Mouse (Mus musculus) intestine, embryonic 16.5 days (tissue): ENCODE data around the gene Trpm4. TPM values are rescaled to one million over a fixed set of nuclear protein-coding genes. Genes with fewer than 3 reads are reported as not detected.

Experiments used
- ATAC-seq: fragments of 200-750 bp; cut with Nextera tagmentation; 2 replicates; pipeline ENCODE4 v1.8.0; 2017; ENCODE audit warnings: moderate TSS enrichment, moderate library complexity
- H3K27ac ChIP-seq: fragments of 300-500 bp; sonication (generic); 2 replicates; pipeline ENCODE4 v1.5.1; 2014; ENCODE audit warnings: mild to moderate bottlenecking, low read length
- H3K27me3 ChIP-seq: fragments of 300-500 bp; sonication (generic); replicated peaks from 2 replicates; pipeline ENCODE4 v1.6.1; 2014; ENCODE audit warnings: low read length, control low read depth, mixed read lengths; ENCODE audit not compliant: control insufficient read depth, insufficient read depth
- H3K36me3 ChIP-seq: fragments of 300-500 bp; sonication (generic); 2 replicates; pipeline ENCODE4 v1.6.1; 2014; ENCODE audit warnings: low read length, control low read depth; ENCODE audit not compliant: control insufficient read depth, insufficient read depth
- H3K4me1 ChIP-seq: fragments of 300-500 bp; sonication (generic); 2 replicates; pipeline ENCODE4 v1.6.1; 2014; ENCODE audit warnings: low read length, control low read depth, mixed read lengths; ENCODE audit not compliant: control insufficient read depth, insufficient read depth
- H3K4me2 ChIP-seq: fragments of 300-500 bp; sonication (generic); 2 replicates; pipeline ENCODE4 v1.6.1; 2014; ENCODE audit warnings: low read depth, low read length, control low read depth
- H3K4me3 ChIP-seq: fragments of 300-500 bp; sonication (generic); 2 replicates; pipeline ENCODE4 v1.5.1; 2014; ENCODE audit warnings: mild to moderate bottlenecking, low read length
- H3K9ac ChIP-seq: fragments of 300-500 bp; sonication (generic); 2 replicates; pipeline ENCODE4 v1.6.1; 2014; ENCODE audit warnings: low read depth, low read length
- H3K9me3 ChIP-seq: fragments of 300-500 bp; sonication (generic); 2 replicates; pipeline ENCODE4 v1.6.1; 2016; ENCODE audit warnings: low read length, control low read depth; ENCODE audit not compliant: control insufficient read depth
- WGBS: fragments of 180-500 bp; shearing (Covaris S2); extraction: QIAGEN DNeasy Blood & Tissue Kit; methylation state at CpG from one replicate; pipeline ENCODE4 v1.1.7; 2014; 5-methylcytosine and 5-hydroxymethylcytosine counted together
- polyA plus RNA-seq: library from polyadenylated mRNA; unstranded; fragments of >200 nt; fragmentation: Nextera tagmentation; extraction: Ambion mirVana; gene quantifications from 2 replicates; pipeline ENCODE4 v1.2.1, GENCODE M21; 2015

The Trpm4 gene
- polyA plus RNA-seq, 1 experiment from 2014 or later, result 33.4 TPM

DNA sequence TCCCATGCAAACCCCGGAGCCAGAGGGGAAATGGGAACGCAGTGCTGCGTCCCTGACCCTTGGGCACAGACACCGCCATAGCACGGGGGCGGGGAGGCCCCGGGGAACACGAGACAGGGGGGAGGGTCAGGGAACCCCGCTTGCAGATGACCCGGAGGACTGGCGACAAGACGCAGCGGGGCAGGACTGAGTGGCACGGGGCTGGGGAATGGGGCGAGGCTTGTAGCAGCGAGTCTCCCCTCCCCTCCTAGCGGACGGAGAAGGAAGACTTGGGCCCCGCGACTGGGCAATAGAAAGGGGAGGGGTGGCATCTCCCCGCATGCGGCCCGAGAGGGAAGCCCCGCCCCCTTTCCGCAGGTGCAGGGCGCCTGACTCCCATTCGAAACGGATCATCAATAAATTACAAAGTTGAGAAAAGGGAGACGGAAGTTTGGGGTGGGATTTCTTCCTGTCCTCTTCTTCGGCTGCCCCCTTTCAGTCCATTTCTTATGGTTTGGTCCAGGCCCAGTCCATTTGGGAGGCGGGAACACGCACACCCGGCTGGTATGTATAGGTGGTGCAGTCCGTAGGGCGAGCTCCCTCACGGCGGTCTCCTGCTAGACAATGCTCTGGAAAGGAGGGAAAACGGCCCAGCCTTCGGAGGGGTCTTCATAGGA is 6.0 kb upstream of the Trpm4 start:
- no peaks in the 10 kb centered on the region for H3K36me3 ChIP-seq
- H3K4me2 ChIP-seq, result peak overlapping the region; percentile 95
- peak overlapping the region; percentile 64 for H3K4me3 ChIP-seq
- H3K27ac ChIP-seq, result peak overlapping the region; percentile 82
- ATAC-seq, result peak; percentile 83
- H3K9me3 ChIP-seq, result no peaks in the 10 kb centered on the region
- peaks cover 46% of the 10 kb centered on the region for H3K4me1 ChIP-seq
- no peaks in the 10 kb centered on the region for H3K27me3 ChIP-seq
- H3K9ac ChIP-seq, result peak overlapping the region; percentile 75
- under 1% methylated on average over 36 of the region's 39 CpGs for WGBS

- 3% methylated on average over 14 of the region's 14 CpGs for WGBS
- H3K27me3 ChIP-seq, result no peaks in the 10 kb centered on the region
- ATAC-seq, result peak; percentile 25
- H3K4me3 ChIP-seq, result peak overlapping the region; percentile 64
- peak overlapping the region; percentile 75 for H3K9ac ChIP-seq
- H3K27ac ChIP-seq, result peak overlapping the region; percentile 82
- H3K4me1 ChIP-seq, result peaks cover 52% of the 10 kb centered on the region
- H3K36me3 ChIP-seq, result no peaks in the 10 kb centered on the region
- peak overlapping the region; percentile 95 for H3K4me2 ChIP-seq
- H3K9me3 ChIP-seq, result no peaks in the 10 kb centered on the region
Measured at GRCm38 (mm10) chr7:45338161-45338911, 4.8 kb upstream of the Trpm4 start.

DNA sequence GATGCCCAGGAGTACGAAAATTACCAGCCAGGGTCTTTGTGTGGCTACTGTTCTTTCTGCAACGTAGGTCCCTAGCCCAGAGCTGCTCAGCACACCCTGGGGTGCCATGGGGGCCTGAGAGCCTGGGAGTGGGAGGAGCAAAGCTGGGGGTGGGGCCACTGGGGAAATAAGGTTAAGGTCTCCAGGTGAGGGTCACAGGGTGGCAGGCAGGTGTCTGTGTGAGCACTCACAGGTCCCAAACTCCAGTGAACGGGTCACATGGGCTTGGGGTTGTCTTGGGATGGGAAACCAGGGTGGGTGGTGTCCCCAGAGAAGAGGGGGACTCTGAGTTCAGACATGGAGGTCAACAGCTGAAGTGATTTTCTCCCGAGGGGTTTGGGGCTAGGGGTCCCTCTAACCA is 3.9 kb upstream of the Trpm4 start:
- WGBS, result 23% methylated on average over 4 of the region's 4 CpGs
- H3K27ac ChIP-seq, result no peak overlapping the region
- no peaks in the 10 kb centered on the region for H3K9me3 ChIP-seq
- H3K27me3 ChIP-seq, result no peaks in the 10 kb centered on the region
- H3K4me1 ChIP-seq, result peaks cover 58% of the 10 kb centered on the region
- H3K4me2 ChIP-seq, result peak overlapping the region; percentile 95
- no peak overlapping the region for H3K9ac ChIP-seq
- H3K4me3 ChIP-seq, result 0 out of 2 replicates have a peak overlapping the region, but pooled peaks have one; percentile 3
- no peak for ATAC-seq
- H3K36me3 ChIP-seq, result no peaks in the 10 kb centered on the region

DNA sequence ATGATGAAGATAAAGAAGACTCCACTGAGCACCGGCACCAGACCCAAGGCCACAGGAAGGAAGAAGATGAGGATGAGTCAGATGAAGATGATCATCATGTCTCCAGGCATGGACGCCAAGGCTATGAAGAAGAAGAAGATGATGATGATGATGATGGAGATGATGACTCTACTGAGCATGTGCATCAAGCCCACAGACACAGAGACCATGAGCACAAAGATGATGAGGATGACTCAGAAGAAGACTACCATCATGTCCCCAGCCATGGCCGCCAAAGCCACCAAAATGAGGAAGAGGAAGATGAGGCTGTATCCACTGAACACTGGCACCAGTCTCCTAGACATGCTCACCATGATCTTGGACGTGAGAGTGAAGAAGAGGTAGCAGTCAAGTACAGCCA is 2.7 kb upstream of the Trpm4 start:
- Histone ChIP-seq H3K27ac (no peak overlapping the region), H3K4me3 (no peak overlapping the region), H3K4me1 (peaks cover 60% of the 10 kb centered on the region), H3K36me3 (no peaks in the 10 kb centered on the region), H3K9ac (no peak overlapping the region), H3K4me2 (no peak overlapping the region), H3K9me3 (no peaks in the 10 kb centered on the region), H3K27me3 (no peaks in the 10 kb centered on the region)
- ATAC-seq, result no peak
- 86% methylated on average over 4 of the region's 4 CpGs for WGBS

DNA sequence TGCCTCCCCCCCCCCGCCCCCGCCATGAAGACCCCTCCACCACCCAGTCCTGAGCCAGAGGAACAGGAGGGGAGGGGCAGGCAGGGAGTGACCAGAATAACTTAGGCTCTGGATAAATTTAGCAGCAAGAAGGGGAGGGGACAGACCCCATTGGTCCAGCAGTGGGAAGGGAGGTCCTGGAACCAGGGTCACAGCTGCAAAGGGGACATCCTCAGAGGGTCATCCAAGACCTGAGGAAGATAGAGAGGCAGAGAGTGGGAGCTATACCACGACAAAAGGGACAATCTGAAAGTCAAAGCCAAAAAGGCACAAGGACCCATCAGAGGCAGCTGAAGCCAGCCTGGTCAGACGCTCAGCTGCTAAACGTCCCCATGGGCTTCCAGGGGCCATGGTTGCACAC is 1.5 kb upstream of the Trpm4 start, which contains the start of gene Hrc:
Hrc (plus strand) TSS at position 235 of the 400 bp plus-strand sequence.
- peak within 1 kb of the TSS; percentile 37; the same call in 1 of the 2 replicates for H3K27ac ChIP-seq
- H3K4me2 ChIP-seq, result peak within 1 kb of the TSS; percentile 87
- no peaks in the 10 kb centered on the region for H3K9me3 ChIP-seq
- ATAC-seq, result no peak
- no peaks in the 10 kb centered on the region for H3K27me3 ChIP-seq
- H3K4me3 ChIP-seq, result no peak within 1 kb of the TSS
- H3K4me1 ChIP-seq, result peaks cover 48% of the 10 kb centered on the region
- H3K9ac ChIP-seq, result peak within 1 kb of the TSS; percentile 30; the same call in 1 of the 2 replicates
- 31% methylated on average over 5 of the region's 5 CpGs for WGBS
- H3K36me3 ChIP-seq, result no peaks in the 10 kb centered on the region

DNA sequence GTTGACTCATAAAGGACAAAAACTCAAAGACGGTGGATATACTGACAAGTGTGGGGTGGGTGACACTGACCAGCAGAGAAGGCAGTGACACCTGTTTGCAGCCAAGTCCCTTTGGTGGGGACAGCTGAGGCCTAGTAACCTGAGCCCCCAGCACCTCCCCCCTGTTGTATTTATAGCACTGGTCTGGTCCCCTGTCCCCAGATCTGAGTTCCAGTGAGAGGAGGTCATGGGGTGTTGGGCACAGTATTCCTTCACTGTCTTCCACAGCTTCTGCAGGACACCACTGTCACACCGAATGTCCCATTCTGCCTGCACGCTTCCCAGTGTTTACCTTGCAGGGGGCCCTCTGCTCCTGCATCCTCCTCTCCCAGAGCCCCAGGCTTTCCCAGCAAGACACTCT is 1.0 kb upstream of the Trpm4 start:
- no peak for ATAC-seq
- Histone ChIP-seq H3K36me3 (no peaks in the 10 kb centered on the region), H3K27me3 (no peaks in the 10 kb centered on the region), H3K4me1 (peaks cover 45% of the 10 kb centered on the region), H3K27ac (peak overlapping the region; percentile 37; the same call in 1 of the 2 replicates), H3K4me3 (no peak overlapping the region), H3K9me3 (no peaks in the 10 kb centered on the region), H3K9ac (0 out of 2 replicates have a peak overlapping the region, but pooled peaks have one; percentile 24), H3K4me2 (peak overlapping the region; percentile 19)
- 10% methylated on average over 3 of the region's 3 CpGs for WGBS

DNA sequence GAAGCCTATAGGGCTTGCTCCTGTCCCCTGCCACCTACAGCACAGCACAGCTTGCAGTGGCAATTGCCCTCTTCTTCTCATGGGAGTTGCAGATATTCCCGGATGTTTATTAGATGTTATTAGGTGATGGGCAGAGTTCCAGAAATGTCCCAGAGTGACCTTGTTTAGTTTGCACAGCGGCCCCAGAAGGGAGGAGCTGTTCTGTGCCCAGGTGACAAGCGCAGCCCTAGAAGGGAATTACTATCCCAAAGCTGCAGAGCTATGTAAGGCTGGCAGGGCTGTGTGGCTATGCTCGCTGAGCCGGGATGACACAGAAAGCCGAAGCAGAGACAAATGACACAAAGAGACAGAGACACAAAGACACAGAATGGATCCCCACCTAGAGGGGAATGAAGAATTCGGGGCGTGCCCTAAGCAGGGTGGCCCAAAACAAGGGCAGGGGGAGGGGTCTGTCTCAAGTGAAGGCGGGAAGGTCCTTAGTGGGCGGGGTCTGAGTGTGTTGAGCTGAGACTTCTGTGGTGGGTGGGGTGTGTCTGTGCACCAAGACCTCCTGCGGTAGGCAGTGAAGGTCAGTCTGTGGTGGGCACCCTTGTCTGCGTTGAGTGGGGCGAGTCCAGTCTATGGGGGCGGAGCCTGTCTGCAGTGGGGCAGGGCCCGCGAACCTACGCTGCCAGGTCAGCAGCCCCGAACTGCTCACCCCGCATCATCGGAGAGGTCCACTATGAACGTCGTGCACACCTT is 725 bp downstream of the Trpm4 start:
- Histone ChIP-seq H3K9me3 (no peaks in the 10 kb centered on the region), H3K36me3 (no peaks in the 10 kb centered on the region), H3K27me3 (no peaks in the 10 kb centered on the region), H3K9ac (peak overlapping the region; percentile 78), H3K4me2 (peak overlapping the region; percentile 87), H3K4me1 (peaks cover 31% of the 10 kb centered on the region), H3K27ac (peak overlapping the region; percentile 88), H3K4me3 (peak overlapping the region; percentile 67)
- 1% methylated on average over 22 of the region's 22 CpGs for WGBS
- ATAC-seq, result peak; percentile 73

DNA sequence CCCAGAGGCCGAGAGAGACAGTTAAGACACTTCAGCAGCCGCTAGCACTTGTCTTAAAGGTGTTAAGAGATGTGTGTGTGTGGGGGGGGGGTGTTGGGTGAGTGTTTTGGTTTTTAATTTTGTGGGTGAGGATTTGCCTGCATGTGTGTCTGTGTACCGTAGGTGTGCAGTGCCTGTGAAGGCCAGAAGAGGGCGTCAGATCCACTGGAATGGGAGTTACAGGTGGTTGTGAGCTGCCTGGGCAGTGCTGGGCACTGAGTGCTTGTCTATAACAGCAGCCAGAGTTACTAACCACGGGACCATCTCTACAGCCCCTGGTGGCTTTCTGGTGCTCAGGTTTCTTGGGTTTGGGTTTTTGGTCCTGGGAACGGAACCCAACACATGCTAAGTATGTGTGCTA is 2.1 kb downstream of the Trpm4 start:
- peaks cover 7% of the 10 kb centered on the region for H3K36me3 ChIP-seq
- no peak overlapping the region for H3K9ac ChIP-seq
- peaks cover 25% of the 10 kb centered on the region for H3K4me1 ChIP-seq
- H3K27ac ChIP-seq, result no peak overlapping the region
- H3K4me3 ChIP-seq, result no peak overlapping the region
- H3K27me3 ChIP-seq, result no peaks in the 10 kb centered on the region
- no peak overlapping the region for H3K4me2 ChIP-seq
- no peak for ATAC-seq
- 88% methylated on average over 6 of the region's 6 CpGs for WGBS
- no peaks in the 10 kb centered on the region for H3K9me3 ChIP-seq

DNA sequence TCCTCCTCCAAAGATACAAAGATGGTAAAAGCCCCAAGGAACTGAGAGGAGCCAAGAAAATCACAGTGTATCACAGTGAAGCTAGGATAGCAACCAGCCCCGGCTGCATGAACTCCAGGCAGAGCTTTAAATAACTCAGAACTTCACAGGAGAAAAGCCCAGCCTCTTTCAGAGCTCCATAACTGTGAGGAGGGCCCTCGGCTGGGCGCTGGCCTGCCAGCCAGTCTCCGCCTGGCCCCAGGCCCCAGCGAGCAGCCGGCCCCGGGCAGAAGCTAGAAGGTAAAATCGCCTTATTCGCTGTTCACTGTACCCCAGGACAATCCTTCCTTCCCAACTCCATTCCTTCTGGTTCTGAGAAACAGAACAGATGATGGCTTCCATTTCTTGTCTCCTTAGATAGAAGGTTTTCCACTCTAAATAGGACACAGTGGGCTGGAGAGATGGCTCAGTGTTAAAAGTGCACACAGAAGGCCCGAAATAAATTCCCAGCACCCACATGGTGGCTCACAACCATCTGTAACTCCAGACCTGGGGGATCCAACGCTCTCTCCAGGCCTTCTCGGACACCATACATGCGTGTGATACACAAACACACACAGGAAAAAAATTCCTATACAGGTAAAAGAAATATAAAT is 4.6 kb downstream of the Trpm4 start:
- H3K9ac ChIP-seq, result no peak overlapping the region
- H3K4me1 ChIP-seq, result peaks cover 12% of the 10 kb centered on the region
- peaks cover 22% of the 10 kb centered on the region for H3K36me3 ChIP-seq
- ATAC-seq, result no peak
- WGBS, result 78% methylated on average over 13 of the region's 13 CpGs
- no peaks in the 10 kb centered on the region for H3K27me3 ChIP-seq
- no peak overlapping the region for H3K4me2 ChIP-seq
- H3K27ac ChIP-seq, result no peak overlapping the region
- no peaks in the 10 kb centered on the region for H3K9me3 ChIP-seq
- no peak overlapping the region for H3K4me3 ChIP-seq
